In genomic region chr17:74212831-74213524, GRCm38 (mm10) we compare ENCODE assay signal across 7 mouse cellular contexts.
DNase-seq lines count a peak whose midpoint lies in the region; ATAC-seq and TF ChIP-seq lines count a peak whose summit lies in the region.
"Not testable (repeated sequence)": the region's sequence is repeated elsewhere in the genome, so short reads cannot be mapped to it uniquely, and the experiment has no call there.

No protein-coding gene starts in this region.

- not testable (repeated sequence) for TF ChIP-seq CTCF in hindbrain, postnatal 0 days (IDR thresholded peaks at IDR 0.05; ENCODE audit: low read depth)

- H3K27me3 ChIP-seq in hindbrain, embryonic 14.5 days (ENCODE audit: control insufficient read depth, insufficient read depth, low read length); hindbrain, postnatal 0 days (ENCODE audit: insufficient read depth, low read length); limb, embryonic 12.5 days; liver, embryonic 16.5 days (ENCODE audit: control insufficient read depth, insufficient read depth, low read depth, low read length); midbrain, embryonic 11.5 days (ENCODE audit: control insufficient read depth, insufficient read depth, low read length): not testable (repeated sequence)

- not testable (repeated sequence) for H3K4me1 ChIP-seq in hindbrain, embryonic 14.5 days (replicated peaks; ENCODE audit: control insufficient read depth, insufficient read depth, low read length); hindbrain, postnatal 0 days (ENCODE audit: insufficient read depth, low read length); limb, embryonic 12.5 days (replicated peaks); liver, embryonic 16.5 days (ENCODE audit: control insufficient read depth, low read depth, low read length); midbrain, embryonic 11.5 days (ENCODE audit: control insufficient read depth, insufficient read depth, low read length)

- not testable (repeated sequence) for H3K9me3 ChIP-seq in hindbrain, embryonic 14.5 days (ENCODE audit: control insufficient read depth, low read length); hindbrain, postnatal 0 days (ENCODE audit: low read length); limb, embryonic 12.5 days; liver, embryonic 16.5 days (replicated peaks; ENCODE audit: control insufficient read depth, low read length); midbrain, embryonic 11.5 days (ENCODE audit: control insufficient read depth, low read length)

- H3K4me2 ChIP-seq in hindbrain, embryonic 14.5 days (replicated peaks); hindbrain, postnatal 0 days (ENCODE audit: low read depth, low read length); limb, embryonic 12.5 days; liver, embryonic 16.5 days (ENCODE audit: low read depth, low read length); midbrain, embryonic 11.5 days: not testable (repeated sequence)

- H3K9ac ChIP-seq in hindbrain, embryonic 14.5 days; hindbrain, postnatal 0 days (replicated peaks; ENCODE audit: low read length); limb, embryonic 12.5 days (replicated peaks); liver, embryonic 16.5 days (ENCODE audit: low read depth, low read length); midbrain, embryonic 11.5 days (ENCODE audit: low read length): not testable (repeated sequence)

- not testable (repeated sequence) for H3K4me3 ChIP-seq in hindbrain, embryonic 14.5 days (replicated peaks; ENCODE audit: low read length); hindbrain, postnatal 0 days (ENCODE audit: low read length); limb, embryonic 12.5 days (replicated peaks); liver, embryonic 16.5 days (ENCODE audit: low read depth, low read length); midbrain, embryonic 11.5 days (ENCODE audit: low read depth, low read length)

- WGBS in hindbrain, embryonic 14.5 days, result 77% methylated on average over 16 of the region's 16 CpGs
- 73% methylated on average over 16 of the region's 16 CpGs for WGBS in hindbrain, postnatal 0 days
- WGBS in limb, embryonic 12.5 days, result 87% methylated on average over 16 of the region's 16 CpGs
- WGBS in liver, embryonic 16.5 days (ENCODE audit: insufficient replicate concordance), result 91% methylated on average over 16 of the region's 16 CpGs
- WGBS in midbrain, embryonic 11.5 days, result 92% methylated on average over 16 of the region's 16 CpGs

- H3K36me3 ChIP-seq in hindbrain, embryonic 14.5 days (replicated peaks; ENCODE audit: control insufficient read depth, insufficient read depth); hindbrain, postnatal 0 days (ENCODE audit: insufficient read depth, low read length); midbrain, embryonic 11.5 days (ENCODE audit: control insufficient read depth, insufficient read depth, low read length): not testable (repeated sequence)
- H3K36me3 ChIP-seq in limb, embryonic 12.5 days, result peaks cover 25% of the 10 kb centered on the region
- H3K36me3 ChIP-seq in liver, embryonic 16.5 days (ENCODE audit: control insufficient read depth, insufficient read depth), result peaks cover 14% of the 10 kb centered on the region

- DNase-seq in hindbrain, embryonic 14.5 days (ENCODE audit: low spot score); hindbrain, postnatal 0 days (ENCODE audit: low spot score): not testable (repeated sequence)
- DNase-seq in midbrain, embryonic 11.5 days (ENCODE audit: low spot score, missing footprints), result peak; percentile 39

- ATAC-seq in cerebellum, adult (ENCODE audit: insufficient number of reproducible peaks, low FRiP score, low TSS enrichment), result 0 out of 2 replicates have a peak, but pooled peaks have one; percentile 3
- peak; percentile 55 for ATAC-seq in frontal cortex, adult (ENCODE audit: low TSS enrichment)
- peak; percentile 40; the same call in 1 of the 2 replicates for ATAC-seq in hindbrain, embryonic 14.5 days (ENCODE audit: low FRiP score)
- peak; percentile 56; the same call in 1 of the 2 replicates for ATAC-seq in hindbrain, postnatal 0 days
- peak; percentile 47; the same call in 1 of the 2 replicates for ATAC-seq in limb, embryonic 12.5 days (ENCODE audit: insufficient number of reproducible peaks, insufficient read depth, low FRiP score, low TSS enrichment, low read depth)
- 0 out of 2 replicates have a peak, but pooled peaks have one; percentile 11 for ATAC-seq in liver, embryonic 16.5 days (ENCODE audit: low read depth)
- not testable (repeated sequence) for ATAC-seq in midbrain, embryonic 11.5 days (ENCODE audit: low FRiP score)

- H3K27ac ChIP-seq in hindbrain, embryonic 14.5 days; limb, embryonic 12.5 days; liver, embryonic 16.5 days (ENCODE audit: low read length); midbrain, embryonic 11.5 days (ENCODE audit: low read depth, low read length): not testable (repeated sequence)
- H3K27ac ChIP-seq in hindbrain, postnatal 0 days, result peak overlapping the region; percentile 17; the same call in 1 of the 2 replicates
